Mouse (Mus musculus): Measurements from ENCODE around the gene Cela3b. TPM values are rescaled to one million over a fixed set of nuclear protein-coding genes. Genes with fewer than 3 reads are reported as not detected.

Cela3b gene
- polyA plus RNA-seq, 1 experiment from 2014 or later: not detected

GRCm38 (mm10) chr4:137448641-137449040 is 18.3 kb upstream of the Cela3b start:
- H3K9ac ChIP-seq (ENCODE audit: low read depth, low read length): no peak overlapping the region
- H3K27ac ChIP-seq: peak overlapping the region; percentile 25
- no peaks in the 10 kb centered on the region for H3K27me3 ChIP-seq (ENCODE audit: insufficient read depth, low read length)
- DNase-seq (ENCODE audit: low spot score) (no peak), ATAC-seq (replicated peaks; ENCODE audit: low FRiP score, low read depth) (no peak)
- no peak overlapping the region for H3K4me3 ChIP-seq (replicated peaks; ENCODE audit: low read depth, low read length)
- H3K36me3 ChIP-seq (ENCODE audit: insufficient read depth, low read length): no peaks in the 10 kb centered on the region
- H3K4me2 ChIP-seq (ENCODE audit: low read length): no peak overlapping the region
- H3K9me3 ChIP-seq (replicated peaks; ENCODE audit: low read length): no peaks in the 10 kb centered on the region
- H3K4me1 ChIP-seq (replicated peaks; ENCODE audit: insufficient read depth, low read length): peaks cover 13% of the 10 kb centered on the region
- no peak for TF ChIP-seq CTCF (IDR thresholded peaks at IDR 0.05; ENCODE audit: low read depth)
- 35% methylated on average over 2 of the region's 2 CpGs for WGBS

- Histone ChIP-seq H3K9me3 (replicated peaks; ENCODE audit: low read length) (no peaks in the 10 kb centered on the region), H3K27ac (peak overlapping the region; percentile 25; the same call in 1 of the 2 replicates), H3K4me2 (ENCODE audit: low read length) (no peak overlapping the region), H3K27me3 (ENCODE audit: insufficient read depth, low read length) (no peaks in the 10 kb centered on the region), H3K4me3 (replicated peaks; ENCODE audit: low read depth, low read length) (no peak overlapping the region), H3K36me3 (ENCODE audit: insufficient read depth, low read length) (no peaks in the 10 kb centered on the region), H3K9ac (ENCODE audit: low read depth, low read length) (no peak overlapping the region), H3K4me1 (replicated peaks; ENCODE audit: insufficient read depth, low read length) (peaks cover 10% of the 10 kb centered on the region)
- TF ChIP-seq CTCF (IDR thresholded peaks at IDR 0.05; ENCODE audit: low read depth): no peak
- no peak for DNase-seq (ENCODE audit: low spot score)
- peak; percentile 72; the same call in 1 of the 2 replicates for ATAC-seq (replicated peaks; ENCODE audit: low FRiP score, low read depth)
- WGBS: 28% methylated on average over 6 of the region's 6 CpGs
These were observed 17.9 kb upstream of the Cela3b start for GRCm38 (mm10) chr4:137448197-137448596.

- no peak overlapping the region for H3K9ac ChIP-seq (ENCODE audit: low read depth, low read length)
- H3K27me3 ChIP-seq (ENCODE audit: insufficient read depth, low read length): no peaks in the 10 kb centered on the region
- 0 out of 2 replicates have a peak, but pooled peaks have one; percentile 12 for ATAC-seq (replicated peaks; ENCODE audit: low FRiP score, low read depth)
- H3K36me3 ChIP-seq (ENCODE audit: insufficient read depth, low read length): no peaks in the 10 kb centered on the region
- no peak for DNase-seq (ENCODE audit: low spot score)
- H3K4me1 ChIP-seq (replicated peaks; ENCODE audit: insufficient read depth, low read length): peaks cover 9% of the 10 kb centered on the region
- H3K4me2 ChIP-seq (ENCODE audit: low read length): no peak overlapping the region
- H3K27ac ChIP-seq: peak overlapping the region; percentile 25; the same call in 1 of the 2 replicates
- WGBS: 51% methylated on average over 7 of the region's 7 CpGs
- no peaks in the 10 kb centered on the region for H3K9me3 ChIP-seq (replicated peaks; ENCODE audit: low read length)
- H3K4me3 ChIP-seq (replicated peaks; ENCODE audit: low read depth, low read length): no peak overlapping the region
- no peak for TF ChIP-seq CTCF (IDR thresholded peaks at IDR 0.05; ENCODE audit: low read depth)
These were observed 17.2 kb upstream of the Cela3b start for GRCm38 (mm10) chr4:137447363-137448196.

- no peak overlapping the region for H3K4me3 ChIP-seq (replicated peaks; ENCODE audit: low read depth, low read length)
- H3K9ac ChIP-seq (ENCODE audit: low read depth, low read length): no peak overlapping the region
- no peak for ATAC-seq (replicated peaks; ENCODE audit: low FRiP score, low read depth)
- no peak for TF ChIP-seq CTCF (IDR thresholded peaks at IDR 0.05; ENCODE audit: low read depth)
- no peak overlapping the region for H3K27ac ChIP-seq
- no peaks in the 10 kb centered on the region for H3K27me3 ChIP-seq (ENCODE audit: insufficient read depth, low read length)
- DNase-seq (ENCODE audit: low spot score): no peak
- no peaks in the 10 kb centered on the region for H3K9me3 ChIP-seq (replicated peaks; ENCODE audit: low read length)
- H3K36me3 ChIP-seq (ENCODE audit: insufficient read depth, low read length): no peaks in the 10 kb centered on the region
- H3K4me1 ChIP-seq (replicated peaks; ENCODE audit: insufficient read depth, low read length): peaks cover 9% of the 10 kb centered on the region
- no peak overlapping the region for H3K4me2 ChIP-seq (ENCODE audit: low read length)
- WGBS: 90% methylated on average over 4 of the region's 4 CpGs
These were observed 15.5 kb upstream of the Cela3b start for GRCm38 (mm10) chr4:137445881-137446280.

- no peak overlapping the region for H3K4me2 ChIP-seq (ENCODE audit: low read length)
- no peaks in the 10 kb centered on the region for H3K9me3 ChIP-seq (replicated peaks; ENCODE audit: low read length)
- DNase-seq (ENCODE audit: low spot score) (peak; percentile 72), ATAC-seq (replicated peaks; ENCODE audit: low FRiP score, low read depth) (no peak)
- peak; percentile 97 for TF ChIP-seq CTCF (IDR thresholded peaks at IDR 0.05; ENCODE audit: low read depth)
- H3K27me3 ChIP-seq (ENCODE audit: insufficient read depth, low read length): no peaks in the 10 kb centered on the region
- H3K27ac ChIP-seq: no peak overlapping the region
- H3K4me3 ChIP-seq (replicated peaks; ENCODE audit: low read depth, low read length): no peak overlapping the region
- H3K9ac ChIP-seq (ENCODE audit: low read depth, low read length): no peak overlapping the region
- H3K36me3 ChIP-seq (ENCODE audit: insufficient read depth, low read length): no peaks in the 10 kb centered on the region
- 21% methylated on average over 5 of the region's 5 CpGs for WGBS
- H3K4me1 ChIP-seq (replicated peaks; ENCODE audit: insufficient read depth, low read length): peaks cover 8% of the 10 kb centered on the region
These were observed 13.3 kb upstream of the Cela3b start for GRCm38 (mm10) chr4:137443625-137444024.

GRCm38 (mm10) chr4:137441332-137441731 is 11.0 kb upstream of the Cela3b start:
- Histone ChIP-seq H3K36me3 (ENCODE audit: insufficient read depth, low read length) (no peaks in the 10 kb centered on the region), H3K27ac (no peak overlapping the region), H3K9me3 (replicated peaks; ENCODE audit: low read length) (no peaks in the 10 kb centered on the region), H3K4me1 (replicated peaks; ENCODE audit: insufficient read depth, low read length) (no peaks in the 10 kb centered on the region), H3K27me3 (ENCODE audit: insufficient read depth, low read length) (no peaks in the 10 kb centered on the region), H3K4me3 (replicated peaks; ENCODE audit: low read depth, low read length) (no peak overlapping the region), H3K9ac (ENCODE audit: low read depth, low read length) (no peak overlapping the region), H3K4me2 (ENCODE audit: low read length) (no peak overlapping the region)
- no peak for DNase-seq (ENCODE audit: low spot score)
- 85% methylated on average over 4 of the region's 4 CpGs for WGBS
- TF ChIP-seq CTCF (IDR thresholded peaks at IDR 0.05; ENCODE audit: low read depth): peak; percentile 36; the same call in 1 of the 2 replicates
- ATAC-seq (replicated peaks; ENCODE audit: low FRiP score, low read depth): no peak
